Mouse (Mus musculus) common myeloid progenitor, adult 5-6 weeks (primary cell): Measurements from ENCODE around the gene Eif2b4. TPM values are rescaled to one million over a fixed set of nuclear protein-coding genes. Genes with fewer than 3 reads are reported as not detected.

Experiments used
- ATAC-seq: replicated peaks from 2 replicates; pipeline ENCODE4 v1.8.0; 2016; ENCODE audit warnings: low read depth, mild to moderate bottlenecking, moderate TSS enrichment, inconsistent platforms; ENCODE audit not compliant: poor library complexity, severe bottlenecking
- total RNA-seq: library from RNA; stranded (forward); fragments of 200-1000, 187-1606 nt; gene quantifications from 2 replicates; pipeline ENCODE4 v1.2.3, GENCODE M21; 2017

The Eif2b4 gene
- total RNA-seq, 1 experiment from 2014 or later = 39.6 TPM

DNA sequence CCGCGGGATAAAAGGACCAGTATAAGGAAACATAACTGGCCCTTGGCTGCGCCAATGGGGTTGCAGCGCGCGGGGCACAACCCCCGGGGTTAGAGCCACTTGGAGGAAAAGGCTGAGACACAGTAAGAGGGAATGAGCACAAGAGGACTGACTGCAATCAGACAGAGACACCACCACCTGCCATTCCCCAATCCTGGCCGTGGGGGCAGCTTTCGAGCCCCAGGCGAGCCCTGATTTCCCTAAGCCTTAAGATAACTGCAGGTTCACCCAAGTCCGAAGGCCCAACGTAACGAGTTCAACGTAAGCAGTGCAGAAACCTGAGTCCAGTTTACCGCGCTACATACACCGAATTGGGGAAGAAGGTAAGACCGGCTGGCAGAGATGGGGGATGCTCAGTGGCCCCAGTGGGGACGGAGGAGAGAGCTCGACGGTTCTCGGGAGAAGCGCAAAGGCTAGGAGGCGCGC lies 13.9 kb downstream of the Eif2b4 start:
- peak; percentile 40 for ATAC-seq

DNA sequence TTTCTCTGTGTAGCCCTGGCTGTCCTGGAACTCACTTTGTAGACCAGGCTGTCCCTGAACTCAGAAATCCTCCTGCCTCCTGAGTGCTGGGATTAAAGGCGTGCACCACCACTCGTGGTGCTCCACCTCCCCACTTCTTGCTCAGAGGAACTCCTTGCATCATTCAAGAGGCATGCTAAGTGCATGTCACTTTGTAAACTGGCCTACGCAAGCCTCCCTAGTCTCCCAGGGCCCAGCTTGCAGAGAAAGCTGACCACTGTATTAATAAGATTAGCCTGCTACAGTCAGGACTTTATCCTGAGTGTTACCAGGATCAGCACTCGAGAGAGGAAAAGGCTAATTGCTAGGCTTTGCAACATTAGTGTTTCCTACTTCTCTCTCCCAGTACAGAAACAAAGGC lies 24.6 kb downstream of the Eif2b4 start:
- no peak for ATAC-seq

DNA sequence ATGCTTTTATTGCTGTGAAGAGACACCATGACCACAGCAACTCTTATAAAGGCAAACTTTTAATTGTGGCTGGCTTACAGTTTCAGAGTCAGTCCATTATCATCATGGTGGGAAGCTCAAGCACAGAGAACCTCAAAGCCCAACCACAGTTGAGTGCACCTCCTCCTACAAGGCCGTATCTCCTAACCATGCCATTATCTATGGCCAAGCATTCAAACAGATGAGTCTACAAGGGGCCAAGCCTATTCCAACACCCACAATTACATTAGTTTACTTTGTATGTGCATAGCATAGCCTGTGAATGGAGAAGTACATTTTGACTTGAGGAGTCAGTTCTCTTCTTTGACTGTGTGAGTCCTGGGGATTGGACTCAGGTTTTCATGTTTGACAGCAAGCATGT lies 28.4 kb downstream of the Eif2b4 start:
- ATAC-seq = no peak

DNA sequence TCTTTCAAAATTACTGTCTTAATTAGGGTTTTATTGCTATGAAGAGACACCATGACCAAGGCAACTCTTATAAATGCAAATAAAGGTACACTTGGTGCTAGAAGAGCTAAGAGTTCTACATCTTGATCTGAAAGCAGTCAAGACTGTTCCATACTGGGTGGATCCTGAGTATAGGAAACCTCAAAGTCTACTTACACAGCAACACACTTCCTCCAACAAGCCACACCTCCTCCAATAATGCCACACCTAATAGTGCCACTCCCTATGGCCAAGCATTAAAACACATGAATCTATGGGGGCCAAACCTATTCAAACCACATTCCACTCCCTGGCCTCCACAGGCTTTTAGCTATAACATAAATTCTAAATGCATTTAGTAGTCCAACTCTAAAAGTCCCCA lies 30.8 kb downstream of the Eif2b4 start:
- 0 out of 2 replicates have a peak, but pooled peaks have one; percentile 47 for ATAC-seq

DNA sequence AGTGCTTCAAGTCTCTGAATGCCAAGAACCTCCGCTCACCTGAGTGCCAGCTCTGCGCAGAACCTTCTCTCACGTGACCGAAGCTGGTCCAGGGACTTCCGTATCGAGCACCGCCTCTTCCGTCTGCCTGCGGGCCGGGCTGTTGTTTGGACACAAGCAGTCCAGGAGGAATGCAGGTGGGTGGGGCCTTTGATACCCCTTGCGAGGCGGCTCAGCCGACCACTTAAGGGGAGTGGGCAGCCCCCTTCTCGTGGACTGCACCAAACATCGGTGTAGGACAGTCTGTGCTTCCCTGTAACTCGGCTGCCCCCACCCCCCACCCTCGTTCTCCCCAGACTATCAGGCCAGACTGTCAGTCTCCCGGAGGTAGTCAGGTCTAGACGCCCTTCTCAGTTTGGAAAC lies 39.1 kb downstream of the Eif2b4 start, which contains the start of gene Mpv17:
Gene Mpv17 (minus strand): TSS at position 100 of the 402 bp plus-strand sequence.
- peak; percentile 93 for ATAC-seq

DNA sequence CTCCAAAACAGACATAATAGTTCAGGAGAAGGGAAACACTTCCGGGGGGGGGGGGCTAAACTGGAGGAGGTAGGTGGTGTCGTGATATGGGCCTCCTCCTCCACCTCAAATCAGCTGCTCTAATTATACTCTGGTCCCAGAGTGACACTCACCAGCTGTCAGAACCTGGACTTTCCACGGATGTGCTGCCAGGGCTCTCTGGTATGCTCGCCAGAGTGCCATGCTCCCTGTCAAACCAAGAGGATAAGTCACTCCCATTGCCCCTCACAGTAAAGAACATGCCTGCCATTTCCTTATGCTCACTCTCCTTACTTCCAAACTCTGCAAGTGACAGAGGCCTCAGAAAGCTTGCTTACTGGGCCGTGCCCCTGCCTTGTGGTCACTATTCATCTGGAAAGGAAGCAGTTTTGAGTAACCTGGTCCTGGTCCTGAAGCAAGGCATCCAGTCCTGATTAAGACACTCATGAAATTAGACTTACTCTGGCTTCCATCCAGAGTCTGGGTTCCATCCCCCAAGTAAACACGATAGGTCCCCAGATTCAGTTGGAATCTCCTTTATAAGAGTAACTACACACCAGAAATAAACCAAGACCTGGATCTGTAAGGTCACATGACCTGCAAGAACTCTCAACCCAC lies 39.6 kb downstream of the Eif2b4 start:
- no peak for ATAC-seq

DNA sequence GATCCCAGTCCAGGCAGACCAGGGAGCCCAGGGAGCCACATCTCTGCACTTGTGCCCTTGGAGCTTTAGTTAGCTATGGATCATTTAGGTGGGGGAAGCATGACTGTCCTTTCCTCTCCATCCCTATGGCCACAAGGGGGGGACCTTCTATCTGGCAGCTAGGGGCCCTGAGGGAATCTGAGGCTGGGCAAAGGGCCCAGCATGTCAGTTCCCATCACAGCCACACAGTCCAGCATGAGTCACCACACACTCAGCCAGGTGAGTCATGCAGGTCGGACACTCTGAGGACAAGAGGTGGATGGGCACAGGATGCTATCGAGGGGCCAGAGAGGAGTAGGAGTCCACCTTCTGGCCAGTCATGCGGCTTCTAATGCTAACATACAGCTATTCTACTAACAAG lies 41.5 kb downstream of the Eif2b4 start:
- no peak for ATAC-seq

DNA sequence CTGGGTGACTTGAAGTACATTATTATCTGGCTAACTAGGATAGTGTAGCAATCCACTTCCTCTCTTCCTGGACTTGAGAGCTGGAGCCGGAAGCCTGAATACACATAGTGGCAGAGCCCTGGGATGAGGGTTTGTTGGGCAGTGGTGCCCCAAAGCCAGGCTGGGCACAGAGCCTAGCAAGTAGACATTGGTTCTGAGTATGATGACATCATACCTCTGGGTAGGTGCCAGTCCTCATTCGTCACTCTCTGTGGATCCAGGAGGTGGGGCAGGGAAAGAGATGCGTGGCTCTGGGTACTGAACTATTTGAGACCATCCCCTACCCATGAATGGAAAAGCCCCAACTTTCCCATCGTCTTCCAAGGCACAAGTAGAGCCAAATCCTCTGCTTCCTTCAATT lies 43.4 kb downstream of the Eif2b4 start:
- ATAC-seq = no peak

DNA sequence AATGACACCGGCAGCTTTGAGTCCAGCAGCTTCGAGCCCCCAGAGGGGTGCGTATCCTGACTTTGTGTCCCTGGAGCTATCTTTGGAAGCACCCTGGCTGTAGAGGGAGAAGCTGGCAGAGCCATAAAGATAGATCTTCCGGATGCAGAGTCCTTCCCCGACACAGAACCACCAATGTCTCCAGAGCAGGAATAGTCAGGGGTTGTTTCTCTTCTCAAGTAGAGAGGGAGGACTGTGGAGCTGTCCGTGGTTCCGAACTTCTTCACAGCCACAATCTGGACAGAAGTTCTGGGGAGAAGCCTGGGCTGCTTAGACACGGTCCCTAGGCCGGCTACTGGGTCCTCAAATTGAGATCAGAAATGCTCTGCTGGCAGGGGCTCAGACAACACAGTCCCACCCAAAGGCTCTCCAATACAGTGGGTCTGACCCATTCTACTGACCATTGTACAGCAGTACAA lies 54.2 kb downstream of the Eif2b4 start:
- ATAC-seq = no peak

DNA sequence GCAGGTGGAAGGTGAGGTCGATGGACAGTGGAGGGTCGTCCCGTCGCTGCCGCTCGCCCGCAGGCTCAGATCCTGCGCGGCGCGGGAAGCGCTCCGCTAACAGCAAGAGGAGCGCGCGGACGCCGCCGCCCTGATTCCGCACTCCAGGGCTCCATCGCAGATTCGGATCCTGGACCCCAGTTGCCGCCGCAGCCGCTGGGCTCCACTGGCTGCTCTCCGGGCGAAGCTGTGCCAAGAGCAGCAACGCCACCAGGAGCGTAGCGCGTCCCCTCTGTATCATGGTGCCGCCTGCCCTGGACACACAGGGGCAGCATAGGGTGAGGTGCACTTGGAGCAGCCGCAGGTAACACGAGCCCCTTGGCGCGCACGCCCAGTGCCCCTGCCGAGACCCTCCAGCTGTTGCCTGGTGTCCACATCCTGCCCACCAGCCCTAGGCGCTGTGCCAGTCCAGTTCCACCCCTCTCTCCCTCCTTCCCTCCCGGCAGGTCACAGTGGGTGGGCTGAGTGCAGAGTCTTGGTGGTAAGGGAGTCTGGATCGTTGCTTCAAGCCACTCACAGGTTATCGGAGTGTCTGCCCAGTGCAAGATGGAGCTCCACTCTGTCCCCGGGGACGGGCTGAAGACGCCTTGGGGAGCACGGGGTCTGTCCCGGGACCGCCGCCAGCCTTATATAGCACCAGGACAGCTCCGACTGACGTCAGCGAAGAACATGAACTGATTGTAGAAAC lies 54.8 kb downstream of the Eif2b4 start, which contains the start of gene Ucn:
Gene Ucn (minus strand): TSS at position 589 of the 727 bp plus-strand sequence.
- peak; percentile 12; the same call in 1 of the 2 replicates for ATAC-seq

DNA sequence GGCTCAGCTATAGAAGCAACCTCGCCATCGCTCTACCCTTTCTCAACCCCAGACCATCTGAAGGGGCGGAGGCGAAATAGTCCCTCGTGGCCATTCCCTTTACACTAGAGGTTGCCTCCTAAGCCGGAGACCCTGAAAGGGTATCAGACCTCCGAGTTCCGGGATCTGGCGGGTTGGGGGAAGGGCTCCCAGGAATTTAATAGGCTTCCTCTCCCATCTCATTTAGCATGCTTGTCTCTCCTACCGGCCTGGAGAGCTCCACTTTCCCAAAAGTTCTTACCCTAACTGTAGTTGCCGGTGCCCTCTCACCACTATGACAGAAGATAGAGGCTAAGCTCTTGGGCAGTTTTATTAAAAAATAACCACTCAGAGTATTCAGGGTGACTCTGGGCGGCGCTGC lies 55.6 kb downstream of the Eif2b4 start:
- ATAC-seq = no peak

Other genes with a start within 250 kb of the Eif2b4 start
- not detected in 2 replicates for gene Cgref1, start 247.8 kb downstream of the Eif2b4 start, total RNA-seq
- 23.0 and 48.0 TPM in 2 replicates for gene Preb, start 233.1 kb downstream of the Eif2b4 start, total RNA-seq
- not detected in 2 replicates for gene Tcf23, start 224.8 kb downstream of the Eif2b4 start, total RNA-seq
- gene Atraid, start 145.1 kb downstream of the Eif2b4 start, total RNA-seq = 49.7 and 66.4 TPM in 2 replicates
- 4.5 and 5.3 TPM in 2 replicates for gene Slc5a6, start 144.5 kb downstream of the Eif2b4 start, total RNA-seq
- gene Cad, start 138.7 kb downstream of the Eif2b4 start, total RNA-seq = 56.5 and 59.6 TPM in 2 replicates
- not detected in 2 replicates for gene Dnajc5g, start 87.1 kb downstream of the Eif2b4 start, total RNA-seq
- gene Slc30a3, start 85.2 kb downstream of the Eif2b4 start, total RNA-seq = not detected in 2 replicates
- gene Trim54, start 76.7 kb downstream of the Eif2b4 start, total RNA-seq = not detected in 2 replicates
- not detected in 2 replicates for gene Ucn, start 54.6 kb downstream of the Eif2b4 start, total RNA-seq
- 22.0 TPM in 2 replicates for gene Mpv17, start 39.2 kb downstream of the Eif2b4 start, total RNA-seq
- 2.5 TPM in 1 of 2 replicates, not detected in the other for gene Gm29609, start 13.5 kb downstream of the Eif2b4 start, total RNA-seq
- gene Gtf3c2, start 13.3 kb downstream of the Eif2b4 start, total RNA-seq = 55.5 and 83.8 TPM in 2 replicates
- 38.3 and 46.8 TPM in 2 replicates for gene Snx17, start 203 bp downstream of the Eif2b4 start, total RNA-seq
- 5.8 and 6.5 TPM in 2 replicates for gene Zfp513, start 8.9 kb upstream of the Eif2b4 start, total RNA-seq
- 208 and 271 TPM in 2 replicates for gene Ppm1g, start 27.3 kb upstream of the Eif2b4 start, total RNA-seq
- gene Nrbp1, start 47.4 kb upstream of the Eif2b4 start, total RNA-seq = 84.4 and 94.5 TPM in 2 replicates
- gene Gm9970, start 47.8 kb upstream of the Eif2b4 start, total RNA-seq = not detected in 2 replicates
- 0.78 and 4.4 TPM in 2 replicates for gene Krtcap3, start 58.3 kb upstream of the Eif2b4 start, total RNA-seq
- 32.7 and 48.5 TPM in 2 replicates for gene Ift172, start 97.7 kb upstream of the Eif2b4 start, total RNA-seq
- gene Fndc4, start 102.7 kb upstream of the Eif2b4 start, total RNA-seq = 1.5 TPM in 1 of 2 replicates, not detected in the other
- not detected in 2 replicates for gene Gckr, start 104.0 kb upstream of the Eif2b4 start, total RNA-seq